Mouse (Mus musculus): Measurements from ENCODE around the gene Nipa1.

Gene Nipa1

DNA sequence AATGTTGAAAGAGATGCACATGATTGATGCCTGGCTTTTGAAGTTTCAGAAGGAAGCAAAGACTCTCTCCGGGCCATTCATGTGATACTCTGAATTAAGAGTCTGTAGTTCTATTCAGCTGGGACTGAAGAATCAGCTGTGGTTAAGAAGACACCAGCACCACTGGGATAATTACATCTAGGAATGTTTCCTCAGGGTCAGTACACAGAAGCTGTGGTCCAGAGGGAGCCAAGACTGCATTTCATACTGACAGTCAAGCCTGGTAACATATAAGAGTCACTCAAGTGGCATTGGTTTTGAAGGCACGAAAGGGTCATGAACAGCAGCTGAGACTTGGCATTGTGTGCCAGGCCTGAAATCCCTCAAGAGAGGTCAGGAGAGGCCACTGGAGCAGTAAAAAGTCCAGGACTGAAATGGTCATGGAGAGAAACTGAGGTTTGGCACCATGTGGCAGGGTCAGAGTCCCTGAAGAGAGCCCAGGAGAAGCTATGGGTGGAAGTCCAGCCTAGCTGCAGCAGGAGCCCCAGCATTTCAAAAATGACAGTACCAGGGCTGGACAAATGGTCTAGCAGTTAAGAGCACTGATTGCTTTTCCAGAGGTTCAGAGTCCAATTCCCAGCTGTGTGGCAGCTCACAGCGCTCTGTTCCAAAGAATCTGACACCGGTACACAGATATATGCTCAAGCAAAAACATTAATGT, 9.3 kb downstream of the Nipa1 start:
- DNase-seq (ENCODE audit: low spot score in 2 of 2) = no peak

DNA sequence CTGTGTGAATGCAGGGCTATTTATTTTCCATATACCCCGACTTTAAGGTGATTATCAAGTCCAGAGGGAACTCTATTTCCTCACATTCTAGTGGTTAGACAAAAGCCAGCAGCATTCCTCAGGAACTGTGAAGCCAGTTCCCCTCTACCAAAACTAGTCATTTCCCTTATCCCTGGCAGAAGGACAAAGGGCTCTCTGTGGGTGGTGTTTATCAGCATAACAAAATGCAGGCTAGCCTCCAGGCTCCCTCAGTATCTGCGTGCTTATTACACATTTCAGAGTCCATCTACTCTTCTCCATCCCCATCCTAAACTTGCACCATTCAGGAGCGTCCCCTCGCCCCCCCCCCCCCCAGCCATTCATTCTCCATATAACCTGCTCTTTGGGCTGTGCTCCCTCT, 20.8 kb downstream of the Nipa1 start:
- DNase-seq (ENCODE audit: low spot score in 2 of 2) = no peak

DNA sequence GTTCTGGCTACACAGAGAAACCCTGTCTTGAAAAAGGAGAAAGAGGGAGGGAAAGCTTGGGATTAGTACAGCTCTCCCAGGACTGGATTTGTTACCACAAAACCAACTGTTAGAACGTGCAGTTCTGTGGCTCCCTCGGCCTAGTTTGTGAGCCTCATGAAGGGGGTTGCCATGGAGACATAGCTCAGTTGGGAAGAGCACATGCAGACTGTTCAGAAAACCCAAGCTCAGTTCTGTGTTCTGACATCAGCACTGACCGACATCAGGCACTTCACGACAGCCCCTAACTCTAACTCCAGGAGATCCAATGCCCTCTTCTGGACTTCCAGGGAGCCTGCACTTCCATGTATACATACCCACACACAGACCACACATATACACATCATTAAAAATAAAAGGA, 24.7 kb downstream of the Nipa1 start:
- no peak for DNase-seq (ENCODE audit: low spot score in 2 of 2)

DNA sequence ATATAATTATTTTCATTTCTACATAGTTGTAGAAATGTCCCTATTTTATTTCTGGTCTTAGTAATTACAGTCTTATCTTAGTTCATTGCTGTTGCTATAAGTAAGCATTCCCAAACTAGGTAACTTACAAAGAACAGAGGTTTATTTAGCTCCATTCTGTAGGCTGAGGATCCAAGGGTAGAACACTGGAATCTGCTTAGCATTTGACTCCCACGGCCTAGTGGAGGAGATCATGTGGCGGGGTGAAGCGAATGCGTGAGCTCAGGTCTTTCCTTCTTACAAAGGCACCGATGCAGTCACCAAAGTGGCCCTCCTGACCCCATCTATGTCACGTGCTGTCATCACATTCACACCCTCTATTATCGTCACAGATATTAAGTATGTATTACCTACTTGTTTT, 27.9 kb downstream of the Nipa1 start:
- DNase-seq (ENCODE audit: low spot score in 2 of 2) = no peak

DNA sequence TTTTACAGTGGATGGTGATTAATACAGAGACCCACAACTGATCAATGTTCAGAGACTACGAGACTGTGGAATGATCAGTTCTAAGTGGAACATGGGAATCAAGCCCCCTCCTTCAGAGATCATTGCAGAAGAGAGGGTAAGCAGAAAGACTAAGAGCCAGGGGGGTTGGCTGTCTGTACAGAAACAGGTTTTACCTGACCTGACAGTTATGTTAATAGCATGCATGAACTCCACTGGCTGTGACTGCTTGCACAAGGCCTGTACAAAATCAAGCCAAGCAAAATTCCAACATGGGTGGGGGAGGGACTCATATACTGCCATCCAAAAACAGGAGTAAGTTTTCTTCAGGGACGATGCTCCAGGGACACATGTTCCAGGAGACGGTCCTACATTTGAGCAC, 28.6 kb downstream of the Nipa1 start:
- no peak for DNase-seq (ENCODE audit: low spot score in 2 of 2)

DNA sequence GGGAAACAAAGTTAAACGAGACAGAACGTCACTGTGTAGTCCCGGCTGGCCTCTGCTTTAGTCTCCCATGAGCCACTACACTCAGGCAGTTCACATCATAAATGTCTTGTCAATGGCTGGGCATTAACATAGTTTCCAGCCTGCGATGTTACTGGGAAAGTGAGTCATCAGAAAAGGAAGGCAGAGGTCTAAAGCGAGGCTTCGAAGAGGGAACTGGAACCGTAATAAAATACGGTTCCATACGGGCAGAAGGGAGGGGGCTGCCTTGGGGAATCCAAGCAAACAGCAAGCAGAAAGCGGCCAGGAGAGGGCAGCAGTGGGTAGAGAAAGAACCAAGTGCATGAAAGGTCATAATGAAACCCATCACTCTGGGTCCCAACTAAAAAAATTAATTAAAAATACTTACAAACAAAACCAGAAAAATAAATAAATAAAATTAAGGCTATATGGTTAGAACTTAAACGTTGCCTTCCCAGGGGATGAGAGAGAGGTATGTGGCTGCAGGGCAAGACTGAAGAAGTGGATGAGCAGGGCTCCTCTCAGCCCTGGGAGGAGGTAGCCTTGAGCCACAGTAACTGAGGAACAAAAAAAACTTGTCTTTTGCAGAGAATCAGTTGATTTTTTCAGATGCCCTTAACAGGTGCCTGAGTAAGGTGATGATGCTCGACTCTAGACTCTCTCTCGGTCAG, 33.1 kb downstream of the Nipa1 start:
- peak; percentile 45 to 75 for DNase-seq (ENCODE audit: low spot score in 2 of 2)

DNA sequence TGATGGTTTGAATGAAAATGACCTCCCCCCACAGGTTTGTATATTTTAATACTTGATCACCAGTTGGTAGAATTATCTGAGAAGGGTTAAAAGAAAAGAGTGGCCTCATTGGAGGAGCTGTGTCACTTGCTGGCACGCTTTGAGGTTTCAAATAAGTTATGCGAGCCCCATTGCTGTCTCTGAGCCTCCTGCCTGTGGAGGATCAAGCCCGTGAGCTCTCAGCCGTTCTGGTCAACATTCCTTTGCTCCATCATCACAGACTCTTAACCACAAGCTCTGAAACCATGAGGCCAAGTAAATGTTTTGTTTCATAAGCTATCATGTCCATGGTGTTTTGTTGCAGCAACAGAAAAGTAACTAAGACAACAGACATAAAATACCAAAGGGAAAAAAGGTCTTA, 35.0 kb downstream of the Nipa1 start:
- no peak for DNase-seq (ENCODE audit: low spot score in 2 of 2)

DNA sequence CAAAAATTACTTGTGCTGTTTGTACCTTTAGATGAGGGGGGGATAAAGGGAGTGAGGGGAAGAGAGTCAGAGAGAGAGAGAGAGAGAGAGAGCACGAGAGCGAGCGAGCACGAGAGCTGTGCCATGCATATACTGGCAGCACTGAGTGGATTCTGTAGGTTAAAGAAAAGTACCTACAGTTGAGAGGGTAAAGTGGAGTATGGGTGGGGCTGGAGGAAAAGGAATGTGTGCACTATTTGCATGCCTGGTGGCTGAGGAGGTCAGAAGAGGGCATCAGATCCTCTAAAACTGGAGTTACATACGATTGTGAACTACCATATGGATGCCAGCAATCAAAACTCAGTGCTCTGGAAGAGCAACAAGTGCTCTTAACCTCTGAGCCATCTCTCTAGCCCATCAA, 36.6 kb downstream of the Nipa1 start:
- DNase-seq (ENCODE audit: low spot score in 2 of 2) = no peak

DNA sequence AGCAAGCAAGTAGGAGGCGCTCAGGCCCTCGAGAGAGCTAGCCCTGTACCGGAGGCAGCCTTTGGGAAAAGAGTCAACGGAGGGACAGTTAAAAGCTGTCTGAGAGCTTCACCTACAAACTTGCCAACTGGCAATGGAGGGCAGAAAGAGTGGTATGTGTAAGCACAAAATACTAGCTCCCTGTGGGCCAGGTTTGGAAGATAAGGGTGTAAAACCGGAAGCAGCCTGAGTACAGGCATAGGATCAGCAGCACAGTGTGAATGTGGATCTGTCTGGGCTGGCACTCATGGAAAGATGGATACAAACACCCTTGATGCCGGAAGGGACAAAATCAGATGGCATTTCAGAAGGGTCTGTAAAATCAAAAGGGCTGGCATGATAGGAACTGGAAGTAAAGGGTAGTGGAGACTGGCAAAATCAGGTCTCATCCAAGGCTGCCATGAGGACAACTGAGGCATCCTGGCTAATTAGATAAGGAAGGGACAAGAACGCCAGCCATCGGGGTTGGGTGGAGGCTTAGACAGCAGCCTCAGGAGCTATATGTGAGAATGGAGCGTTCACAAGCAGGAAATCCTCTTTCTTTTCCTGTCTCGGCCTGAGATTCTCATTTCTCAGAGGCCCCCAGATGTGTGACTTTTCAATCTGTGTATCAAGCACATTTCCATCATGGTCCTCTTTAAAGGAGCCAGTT, 37.6 kb downstream of the Nipa1 start:
- no peak for DNase-seq (ENCODE audit: low spot score in 2 of 2)

DNA sequence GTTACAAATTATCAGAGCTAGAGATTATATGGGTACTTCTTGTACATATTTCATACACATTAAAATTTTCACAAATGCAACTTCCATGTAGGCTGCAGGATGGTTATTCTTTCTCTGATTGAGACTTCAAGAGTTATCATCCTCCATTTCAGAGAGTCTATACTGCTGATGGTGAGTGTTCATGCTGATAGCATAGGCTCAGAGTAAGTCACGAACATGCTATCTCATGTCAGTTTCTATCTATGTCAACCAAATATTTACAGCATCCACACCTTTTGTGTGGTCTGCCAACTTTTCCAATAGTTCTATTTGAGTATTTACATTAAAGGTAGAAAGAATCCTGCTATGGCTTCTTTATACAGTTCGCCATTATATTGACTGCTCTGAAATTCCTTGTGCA, 38.2 kb downstream of the Nipa1 start:
- no peak for DNase-seq (ENCODE audit: low spot score in 2 of 2)

DNA sequence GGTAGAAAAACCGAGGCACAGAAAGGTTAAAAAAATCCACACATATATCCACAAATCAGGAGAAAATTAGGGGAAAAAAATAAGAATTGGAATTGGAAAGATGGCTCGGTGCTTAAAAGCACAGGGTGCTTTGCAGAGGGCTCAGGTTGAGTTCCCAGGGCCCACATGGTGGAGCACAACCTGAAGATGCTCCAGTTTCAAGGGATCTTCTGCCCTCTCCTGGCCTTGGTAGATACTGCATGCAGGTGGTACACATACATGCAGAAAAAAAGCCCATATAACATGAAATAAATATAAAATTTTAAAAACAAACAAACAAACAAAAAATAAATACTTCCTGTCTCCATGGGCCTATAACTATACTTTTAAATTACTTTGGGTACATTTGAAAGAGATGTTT, 45.3 kb downstream of the Nipa1 start:
- no peak for DNase-seq (ENCODE audit: low spot score in 2 of 2)

DNA sequence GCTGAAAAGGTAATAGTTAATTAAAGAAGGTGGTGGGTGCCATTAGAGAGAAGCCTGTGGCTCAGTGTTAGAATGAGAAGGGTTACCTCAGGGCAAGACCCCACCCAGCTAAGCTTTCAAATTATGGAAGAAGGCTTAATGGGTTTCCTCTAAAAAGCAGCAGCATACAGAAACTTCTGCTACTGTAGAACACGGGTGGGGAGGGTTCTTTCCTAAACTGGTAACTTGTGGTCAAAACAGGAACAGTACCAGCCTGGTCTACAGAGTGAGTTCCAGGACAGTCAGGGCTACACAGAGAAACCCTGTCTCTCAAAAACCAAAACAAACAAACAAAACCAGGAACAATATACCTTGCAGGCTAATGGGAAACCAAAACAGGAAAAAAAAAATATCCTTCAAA, 50.3 kb downstream of the Nipa1 start:
- DNase-seq (ENCODE audit: low spot score in 2 of 2) = no peak

DNA sequence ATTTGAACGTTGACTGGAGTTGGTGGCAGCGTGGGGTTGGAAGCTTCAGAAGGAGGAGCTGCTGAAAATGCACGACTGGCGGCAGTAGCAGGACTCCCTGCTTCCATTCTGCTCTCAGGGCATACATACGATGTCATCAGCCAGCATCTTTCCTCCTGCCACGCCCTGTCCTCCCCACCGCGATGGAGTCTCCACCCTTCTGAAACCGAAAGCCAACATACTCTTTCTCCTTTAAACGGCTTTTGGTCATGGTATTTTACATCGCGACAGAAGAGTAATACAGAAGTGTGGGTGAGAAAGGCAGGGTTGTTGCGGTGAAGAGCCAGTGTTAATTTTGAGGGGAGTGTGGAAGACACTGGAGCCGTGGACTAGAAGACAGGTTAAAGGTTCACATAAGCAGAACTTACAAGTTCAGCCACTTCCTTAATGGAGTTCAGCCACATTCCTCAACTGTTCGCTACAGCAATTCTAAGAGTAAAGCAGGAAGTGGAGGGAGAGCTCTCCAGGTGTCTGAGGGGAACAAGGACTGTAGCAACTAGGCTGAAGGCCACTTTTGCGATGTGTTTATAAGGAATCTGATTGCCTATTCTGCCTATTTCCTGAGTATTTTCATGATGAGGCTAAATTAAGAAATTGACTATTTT, 51.4 kb downstream of the Nipa1 start:
- peak; percentile 58 to 59 for DNase-seq (ENCODE audit: low spot score in 2 of 2)

DNA sequence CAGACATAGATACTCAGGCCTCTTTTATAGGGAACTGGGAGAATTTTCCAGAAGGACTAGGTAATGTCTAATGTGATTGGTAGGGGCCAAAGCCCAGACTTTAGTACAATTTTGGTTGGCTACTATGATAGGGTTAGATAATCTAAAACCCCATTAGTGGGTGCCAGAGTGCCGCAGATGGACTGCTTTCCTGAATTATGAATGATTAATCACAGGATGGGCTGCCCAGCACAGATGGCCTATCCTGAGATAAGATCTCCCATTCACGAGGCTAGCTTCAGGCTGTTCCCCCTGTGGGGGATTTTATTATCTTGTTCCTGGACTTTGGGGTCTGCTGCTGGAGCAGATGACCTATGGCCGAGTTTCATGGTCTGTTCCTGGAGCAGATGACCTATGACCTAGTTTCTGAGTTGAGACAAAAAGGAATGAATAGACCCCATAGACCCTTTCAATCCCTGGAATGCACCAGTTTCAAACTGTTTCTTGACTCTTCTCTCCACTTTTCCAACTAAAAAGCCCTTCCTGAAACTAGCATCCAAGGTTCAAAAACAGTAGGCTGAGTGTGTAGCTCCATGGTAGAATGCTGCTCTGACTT, 52.8 kb downstream of the Nipa1 start:
- DNase-seq (ENCODE audit: low spot score in 2 of 2) = no peak

DNA sequence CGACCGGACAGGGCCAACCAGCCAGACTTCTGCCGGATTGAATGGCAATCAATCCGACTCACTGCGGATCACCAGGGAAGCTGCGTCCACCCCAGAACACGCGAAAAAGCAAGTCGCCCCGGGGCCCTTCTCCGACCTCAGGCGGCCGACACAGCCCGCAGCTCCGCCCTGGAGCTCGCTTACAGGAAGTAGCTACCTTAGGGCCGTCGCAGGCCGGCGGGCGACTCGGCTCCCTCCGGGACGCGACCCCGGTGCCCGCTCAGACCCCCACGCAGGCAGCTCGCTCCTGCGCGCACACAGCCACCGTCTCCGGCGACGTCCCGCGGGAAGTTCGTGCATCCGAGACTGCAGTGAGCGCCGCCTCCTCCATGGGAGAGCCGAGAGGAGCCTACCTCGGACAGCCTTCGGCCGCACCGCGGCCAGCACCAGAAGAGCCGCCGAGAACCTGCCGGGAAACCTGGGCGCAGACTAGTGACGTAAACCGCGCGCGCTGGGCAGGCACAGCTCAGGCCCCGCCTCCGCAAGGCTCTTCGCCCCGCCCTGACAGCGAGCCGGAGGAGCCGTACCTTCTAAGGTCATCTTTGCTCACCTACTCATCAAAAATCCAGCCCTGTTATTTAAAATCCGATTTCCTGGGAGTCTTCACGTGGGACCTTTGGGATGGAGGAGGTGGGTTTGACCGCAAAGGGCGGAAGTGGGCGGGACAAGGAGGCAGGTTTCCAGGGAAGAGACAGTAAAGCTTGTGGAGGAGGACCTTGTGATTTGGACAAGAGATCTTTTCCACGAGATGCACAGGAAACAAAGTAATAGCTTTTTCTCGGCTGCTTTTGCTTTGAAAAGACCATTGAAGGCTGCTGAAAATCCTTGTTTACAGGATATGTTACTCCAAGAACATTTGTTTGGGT, 57.5 kb downstream of the Nipa1 start, which contains the start of gene Nipa2:
TSS of gene Nipa2 (minus strand) at position 473 of the 905 bp plus-strand sequence.
- DNase-seq (ENCODE audit: low spot score in 2 of 2) = peak; percentile 91 to 93

DNA sequence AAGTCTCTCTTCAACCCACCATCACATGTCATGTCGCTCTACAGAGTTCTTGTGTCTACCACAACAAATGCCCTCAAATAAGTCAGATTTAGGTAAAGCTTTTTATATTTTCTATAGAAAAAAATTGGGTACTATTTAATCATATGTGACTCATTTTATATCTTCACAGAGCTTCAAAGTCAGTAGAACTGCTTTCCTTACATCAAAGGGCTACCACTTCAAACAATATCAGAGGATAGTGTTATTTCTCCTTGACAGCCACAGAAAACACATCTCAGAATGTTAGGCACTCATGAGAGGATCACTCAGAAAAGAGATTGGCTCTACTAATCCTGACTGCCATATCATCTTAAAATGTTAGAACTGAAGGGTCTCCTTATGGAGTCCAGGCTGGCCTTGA, 59.2 kb downstream of the Nipa1 start:
- no peak for DNase-seq (ENCODE audit: low spot score in 2 of 2)

DNA sequence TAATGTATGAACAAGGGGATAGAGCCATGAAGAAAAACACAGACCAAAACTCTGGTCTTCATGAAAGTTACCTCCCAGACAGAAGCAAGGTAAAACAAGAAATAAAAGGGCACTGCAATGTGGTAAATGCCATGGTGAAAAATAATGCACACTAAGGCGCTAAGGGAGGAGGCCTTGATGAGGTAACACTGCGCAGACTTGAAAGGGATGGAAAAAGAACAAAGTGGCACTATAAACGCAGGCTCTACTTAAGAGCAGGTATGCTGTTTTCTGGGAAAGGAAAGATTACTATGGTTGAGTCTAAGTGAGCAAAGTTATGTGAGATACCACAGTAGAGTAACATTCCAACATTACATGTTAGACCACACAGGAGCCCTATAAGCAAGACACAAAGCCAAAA, 60.0 kb downstream of the Nipa1 start:
- DNase-seq (ENCODE audit: low spot score in 2 of 2) = no peak

DNA sequence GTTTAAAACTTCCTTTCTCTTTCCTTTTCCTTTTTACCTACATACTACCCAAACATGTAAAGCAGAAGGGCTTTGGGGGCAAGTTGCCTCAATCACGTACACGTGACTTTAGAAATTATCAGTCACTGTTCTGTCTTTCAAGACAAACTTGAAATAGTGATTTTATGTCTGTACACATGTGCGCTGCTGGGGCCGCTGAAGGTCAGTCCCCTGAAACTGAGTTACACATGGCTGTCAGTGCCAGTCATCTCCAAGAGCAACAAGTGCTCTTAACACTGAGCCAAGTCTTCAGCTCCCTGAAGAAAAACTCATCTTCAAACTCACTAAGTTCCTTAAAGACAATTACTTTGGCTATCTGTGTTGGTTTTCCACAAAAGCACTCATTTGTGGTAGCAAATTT, 61.8 kb downstream of the Nipa1 start:
- DNase-seq (ENCODE audit: low spot score in 2 of 2) = no peak

DNA sequence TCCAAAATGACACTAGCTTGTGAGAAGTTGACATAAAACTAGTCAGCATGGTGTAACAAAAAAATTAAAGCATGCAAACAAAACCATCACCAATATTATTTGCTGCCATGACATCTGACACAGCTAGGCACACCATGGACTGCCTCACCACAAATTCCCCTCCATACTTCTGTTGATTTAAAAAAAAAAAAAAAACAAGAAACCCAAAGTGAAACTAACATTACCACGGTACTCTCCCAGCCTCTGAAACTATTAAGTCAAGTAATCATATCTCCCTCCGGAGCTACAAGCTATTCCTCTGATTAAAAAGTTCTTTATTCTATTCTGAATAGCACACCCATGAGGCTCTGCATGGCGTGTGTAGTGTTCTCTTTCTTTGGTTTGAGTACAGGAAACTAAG, 62.6 kb downstream of the Nipa1 start:
- no peak for DNase-seq (ENCODE audit: low spot score in 2 of 2)

DNA sequence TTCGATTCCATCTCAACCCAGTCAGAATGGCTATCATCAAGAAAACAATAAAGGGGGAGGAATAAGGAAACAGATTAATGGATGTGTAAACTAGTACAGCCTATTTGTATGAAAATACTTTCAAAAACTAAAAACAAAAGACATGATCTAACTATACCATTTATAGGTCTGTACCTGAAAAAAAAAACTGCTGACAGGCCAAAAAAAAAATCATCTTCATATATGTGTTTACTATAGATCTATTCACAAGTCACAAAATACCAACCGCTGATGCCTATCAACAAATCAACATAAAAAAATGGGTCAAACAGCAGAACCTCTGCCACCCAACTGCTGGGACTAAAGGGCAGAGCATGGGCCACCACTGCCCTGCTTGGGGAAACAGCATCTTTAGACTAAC, 63.7 kb downstream of the Nipa1 start:
- DNase-seq (ENCODE audit: low spot score in 2 of 2) = no peak

DNA sequence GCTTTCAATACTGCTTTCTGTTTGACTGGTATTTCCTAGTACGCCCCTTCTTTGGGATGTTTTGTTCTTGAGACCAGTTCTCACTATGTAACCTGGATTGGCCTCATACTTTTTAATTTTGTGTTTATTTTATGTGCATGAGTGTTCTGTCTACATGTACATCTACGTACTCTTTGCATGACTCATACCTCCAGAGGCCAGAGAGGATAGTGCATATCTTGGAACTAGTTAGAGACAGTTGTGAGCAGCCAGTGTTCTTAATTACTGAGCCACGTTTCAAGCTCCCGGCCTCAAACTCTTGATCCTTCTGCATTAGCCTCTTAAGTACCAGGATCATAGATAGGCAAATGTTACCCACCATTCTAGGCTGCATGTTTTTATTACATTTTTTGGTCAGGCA, 81.4 kb downstream of the Nipa1 start:
- no peak for DNase-seq (ENCODE audit: low spot score in 2 of 2)
